Mouse (Mus musculus) limb, embryonic 15.5 days (tissue): ENCODE results near the gene 3110001I22Rik. TPM values are rescaled to one million over a fixed set of nuclear protein-coding genes. Genes with fewer than 3 reads are reported as not detected.
A peak's percentile ranks its signal among the peaks of the same experiment; 100 is the strongest.
"Not testable (repeated sequence)": the region's sequence is repeated elsewhere in the genome, so short reads cannot be mapped to it uniquely, and the experiment has no call there.

Experiments
- ATAC-seq: fragments of 200-750 bp; cut with Nextera tagmentation; 2 replicates; pipeline ENCODE4 v1.8.0; 2017; ENCODE audit warnings: low read depth, moderate TSS enrichment; ENCODE audit not compliant: insufficient number of reproducible peaks, low FRiP score, low TSS enrichment
- H3K27ac ChIP-seq: fragments of 300-500 bp; sonication (generic); 2 replicates; pipeline ENCODE4 v1.5.1; 2015; ENCODE audit warnings: moderate library complexity, mild to moderate bottlenecking, inconsistent platforms
- H3K27me3 ChIP-seq: fragments of 300-500 bp; sonication (generic); 2 replicates; pipeline ENCODE4 v1.6.1; 2015; ENCODE audit warnings: inconsistent platforms
- H3K36me3 ChIP-seq: fragments of 300-500 bp; sonication (generic); 2 replicates; pipeline ENCODE4 v1.6.1; 2015; ENCODE audit warnings: inconsistent platforms
- H3K4me1 ChIP-seq: fragments of 300-500 bp; sonication (generic); 2 replicates; pipeline ENCODE4 v1.6.1; 2015; ENCODE audit warnings: inconsistent platforms
- H3K4me2 ChIP-seq: fragments of 300-500 bp; sonication (generic); 2 replicates; pipeline ENCODE4 v1.6.1; 2015; ENCODE audit warnings: mild to moderate bottlenecking, inconsistent platforms
- H3K4me3 ChIP-seq: fragments of 300-500 bp; sonication (generic); 2 replicates; pipeline ENCODE4 v1.5.1; 2015; ENCODE audit warnings: mild to moderate bottlenecking, inconsistent platforms
- H3K9ac ChIP-seq: fragments of 300-500 bp; sonication (generic); 2 replicates; pipeline ENCODE4 v1.6.1; 2015; ENCODE audit warnings: inconsistent platforms
- H3K9me3 ChIP-seq: fragments of 300-500 bp; sonication (generic); 2 replicates; pipeline ENCODE4 v1.6.1; 2016; ENCODE audit warnings: inconsistent platforms
- WGBS: fragments of 180-500 bp; shearing (Covaris S2); methylation state at CpG from one replicate; pipeline ENCODE4 v1.1.7; 2015; 5-methylcytosine and 5-hydroxymethylcytosine counted together
- polyA plus RNA-seq: library from polyadenylated mRNA; unstranded; fragments of >200 nt; fragmentation: Nextera tagmentation; extraction: Ambion mirVana; gene quantifications from 2 replicates; pipeline ENCODE4 v1.2.1, GENCODE M21; 2015

3110001I22Rik gene
- 4.8 and 4.9 TPM in 2 replicates for polyA plus RNA-seq

- peaks cover 3% of the 10 kb centered on the region for H3K36me3 ChIP-seq
- WGBS = under 1% methylated on average over 53 of the region's 54 CpGs
- H3K9me3 ChIP-seq = no peaks in the 10 kb centered on the region
- H3K4me3 ChIP-seq = peak within 1 kb of the TSS; percentile 97
- ATAC-seq = peak; percentile 93
- H3K9ac ChIP-seq = peak within 1 kb of the TSS; percentile 95
- peak within 1 kb of the TSS; percentile 69 for H3K4me2 ChIP-seq
- peaks cover 15% of the 10 kb centered on the region for H3K4me1 ChIP-seq
- no peaks in the 10 kb centered on the region for H3K27me3 ChIP-seq
- peak within 1 kb of the TSS; percentile 91 for H3K27ac ChIP-seq
Measured at GRCm38 (mm10) chr16:13671685-13672385, at the start of gene 3110001I22Rik, which contains the start of gene Bfar. 3110001I22Rik (plus strand) TSS chr16:13671929. Bfar (plus strand) TSS chr16:13671858.

- Histone ChIP-seq H3K9ac (no peak overlapping the region), H3K4me2 (no peak overlapping the region), H3K4me1 (no peaks in the 10 kb centered on the region), H3K27me3 (no peaks in the 10 kb centered on the region), H3K9me3 (no peaks in the 10 kb centered on the region), H3K4me3 (no peak overlapping the region), H3K36me3 (peaks cover 58% of the 10 kb centered on the region), H3K27ac (no peak overlapping the region)
- WGBS = 47% methylated on average over 5 of the region's 5 CpGs
- no peak for ATAC-seq
Measured at GRCm38 (mm10) chr16:13628345-13628744, 43.4 kb upstream of the 3110001I22Rik start.

DNA sequence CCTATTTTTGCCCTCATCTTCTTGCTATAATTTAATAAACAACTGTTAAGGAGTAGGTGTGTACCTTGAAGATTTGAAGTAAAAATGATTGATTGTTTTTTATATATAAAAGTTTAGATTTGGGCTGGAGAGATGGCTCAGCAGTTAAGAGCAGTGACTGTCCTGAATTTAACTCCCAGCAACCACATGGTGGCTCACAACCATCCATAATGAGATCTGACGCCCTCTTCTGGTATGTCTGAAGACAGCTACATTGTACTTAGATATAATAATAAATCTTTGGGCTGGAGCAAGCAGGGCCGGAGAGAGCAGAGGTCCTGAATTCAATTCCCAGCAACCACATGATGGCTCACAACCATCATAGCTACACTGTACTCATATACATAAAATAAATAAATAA is 33.5 kb upstream of the 3110001I22Rik start:
- H3K36me3 ChIP-seq = peaks cover 48% of the 10 kb centered on the region
- H3K4me1 ChIP-seq, H3K4me3 ChIP-seq, H3K9me3 ChIP-seq, H3K4me2 ChIP-seq, ATAC-seq, H3K27me3 ChIP-seq, H3K27ac ChIP-seq, H3K9ac ChIP-seq: not testable (repeated sequence)
- 49% methylated on average over 2 of the region's 2 CpGs for WGBS

DNA sequence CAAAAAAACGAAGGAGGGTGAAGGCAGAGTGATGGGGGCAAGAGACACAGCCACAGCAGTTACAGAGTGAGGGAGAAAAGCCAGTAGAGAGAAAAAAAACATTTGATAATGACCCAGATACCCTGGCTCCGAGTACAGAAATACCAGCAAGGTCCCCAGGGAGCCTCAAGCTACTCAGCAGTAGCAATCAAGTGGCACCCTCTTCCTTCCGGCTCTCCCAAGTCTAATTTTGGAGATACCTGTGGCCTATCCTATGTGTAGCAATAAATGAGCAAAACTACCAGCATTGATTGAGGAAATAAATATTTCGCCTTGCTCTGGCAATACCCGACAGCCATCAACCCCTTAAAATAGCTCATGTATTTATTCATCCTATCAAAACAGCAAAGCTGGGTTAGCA is 32.2 kb upstream of the 3110001I22Rik start:
- Histone ChIP-seq H3K36me3 (peaks cover 50% of the 10 kb centered on the region), H3K4me3 (no peak overlapping the region), H3K27me3 (no peaks in the 10 kb centered on the region), H3K4me2 (no peak overlapping the region), H3K9me3 (no peaks in the 10 kb centered on the region), H3K9ac (no peak overlapping the region), H3K4me1 (no peaks in the 10 kb centered on the region), H3K27ac (no peak overlapping the region)
- ATAC-seq = no peak
- 86% methylated on average over 5 of the region's 5 CpGs for WGBS

DNA sequence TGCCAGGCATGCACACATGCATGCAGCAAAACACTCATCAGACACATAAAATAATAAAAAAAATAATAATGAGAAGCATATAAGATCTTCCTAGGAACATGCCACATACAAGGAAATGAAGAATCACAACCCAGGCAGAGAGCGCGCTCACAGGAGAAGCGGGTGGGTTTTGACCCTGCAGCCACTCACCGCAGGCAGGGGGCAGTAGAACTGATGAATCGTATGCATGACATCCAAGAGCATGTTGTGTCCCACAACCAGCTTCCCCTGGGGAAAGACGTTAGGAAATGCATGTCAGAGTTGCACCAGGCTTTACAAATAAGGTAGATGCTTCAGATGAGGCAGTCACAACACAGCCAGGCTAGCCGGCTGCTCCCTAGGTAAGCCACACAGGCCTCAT is 31.7 kb upstream of the 3110001I22Rik start:
- H3K9ac ChIP-seq = no peak overlapping the region
- H3K4me1 ChIP-seq = no peaks in the 10 kb centered on the region
- no peaks in the 10 kb centered on the region for H3K27me3 ChIP-seq
- no peaks in the 10 kb centered on the region for H3K9me3 ChIP-seq
- ATAC-seq = no peak
- no peak overlapping the region for H3K4me3 ChIP-seq
- 79% methylated on average over 7 of the region's 7 CpGs for WGBS
- H3K4me2 ChIP-seq = no peak overlapping the region
- no peak overlapping the region for H3K27ac ChIP-seq
- peaks cover 46% of the 10 kb centered on the region for H3K36me3 ChIP-seq

DNA sequence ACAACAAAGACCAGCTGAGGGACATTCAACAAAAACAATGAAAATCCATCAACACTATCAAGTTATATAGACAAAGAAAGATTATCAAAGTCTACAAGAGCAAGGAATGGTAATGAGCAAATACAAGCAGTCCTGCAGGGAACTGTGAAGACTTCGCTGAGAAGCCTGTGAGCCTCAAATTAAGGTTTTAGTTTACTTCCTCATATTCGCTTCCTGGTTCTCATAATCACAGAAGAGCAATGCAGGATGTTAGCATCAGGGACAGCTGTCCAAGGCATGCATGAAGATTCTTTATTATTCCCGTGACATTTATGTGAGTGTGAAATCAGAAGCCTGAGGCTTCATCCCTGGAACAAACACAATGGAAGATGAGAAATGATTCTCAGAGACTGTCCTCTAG is 27.3 kb upstream of the 3110001I22Rik start:
- Histone ChIP-seq H3K4me3 (no peak overlapping the region), H3K4me2 (no peak overlapping the region), H3K36me3 (peaks cover 41% of the 10 kb centered on the region), H3K27ac (no peak overlapping the region), H3K27me3 (no peaks in the 10 kb centered on the region), H3K9me3 (no peaks in the 10 kb centered on the region), H3K4me1 (no peaks in the 10 kb centered on the region), H3K9ac (no peak overlapping the region)
- 74% methylated on average over 3 of the region's 3 CpGs for WGBS
- no peak for ATAC-seq

DNA sequence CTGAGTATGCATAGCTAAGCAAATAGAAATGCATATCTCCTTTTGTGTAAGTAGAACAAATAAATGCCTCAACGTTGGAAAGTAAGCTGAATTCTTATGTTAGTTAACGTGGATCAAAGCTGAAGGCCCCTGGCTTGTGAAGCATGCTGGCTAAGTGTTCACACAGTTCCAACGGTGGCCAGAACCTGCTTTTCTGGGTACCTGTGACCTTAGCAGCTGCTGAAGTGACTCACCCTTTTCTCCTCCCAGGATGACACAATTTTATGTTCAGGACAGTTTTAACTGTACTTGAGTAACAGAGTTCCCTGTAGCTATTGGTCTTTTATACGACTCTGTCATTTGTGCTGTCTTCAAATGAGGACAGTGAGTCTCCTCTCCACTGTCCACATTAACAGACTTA is 25.8 kb upstream of the 3110001I22Rik start:
- H3K9ac ChIP-seq = no peak overlapping the region
- 81% methylated on average over 4 of the region's 4 CpGs for WGBS
- no peak overlapping the region for H3K4me3 ChIP-seq
- no peak for ATAC-seq
- H3K4me1 ChIP-seq = no peaks in the 10 kb centered on the region
- H3K27me3 ChIP-seq = no peaks in the 10 kb centered on the region
- H3K9me3 ChIP-seq = no peaks in the 10 kb centered on the region
- H3K36me3 ChIP-seq = peaks cover 51% of the 10 kb centered on the region
- H3K4me2 ChIP-seq = no peak overlapping the region
- no peak overlapping the region for H3K27ac ChIP-seq

DNA sequence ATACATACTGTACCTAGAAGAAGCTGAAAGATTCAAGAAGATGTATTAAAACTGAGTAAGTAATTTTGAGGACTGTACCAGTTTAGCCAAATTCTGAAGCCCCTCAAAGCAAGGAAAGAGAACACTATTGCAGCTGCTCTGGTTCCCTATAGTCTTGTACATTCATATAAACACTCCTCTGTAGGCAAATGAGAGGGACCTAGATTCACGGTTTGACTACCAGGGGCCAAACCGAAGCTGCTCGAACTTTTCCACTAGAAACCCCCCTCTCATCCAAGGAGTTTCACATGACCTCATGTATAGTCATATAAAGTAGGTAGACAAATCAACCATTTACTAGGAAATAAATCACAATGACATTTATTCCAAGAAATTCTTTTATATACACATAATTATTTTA is 12.8 kb upstream of the 3110001I22Rik start:
- peaks cover 64% of the 10 kb centered on the region for H3K36me3 ChIP-seq
- 92% methylated on average over 3 of the region's 3 CpGs for WGBS

GRCm38 (mm10) chr16:13660736-13661135 is 11.0 kb upstream of the 3110001I22Rik start:
- WGBS = 92% methylated on average over 9 of the region's 9 CpGs

More for the DNA sequence above, 12.8 kb upstream of the 3110001I22Rik start:
- H3K4me1 ChIP-seq = no peaks in the 10 kb centered on the region
- H3K9me3 ChIP-seq = no peaks in the 10 kb centered on the region
- no peak for ATAC-seq
- no peaks in the 10 kb centered on the region for H3K27me3 ChIP-seq
- no peak overlapping the region for H3K9ac ChIP-seq
- no peak overlapping the region for H3K4me3 ChIP-seq
- H3K27ac ChIP-seq = no peak overlapping the region
- no peak overlapping the region for H3K4me2 ChIP-seq

DNA sequence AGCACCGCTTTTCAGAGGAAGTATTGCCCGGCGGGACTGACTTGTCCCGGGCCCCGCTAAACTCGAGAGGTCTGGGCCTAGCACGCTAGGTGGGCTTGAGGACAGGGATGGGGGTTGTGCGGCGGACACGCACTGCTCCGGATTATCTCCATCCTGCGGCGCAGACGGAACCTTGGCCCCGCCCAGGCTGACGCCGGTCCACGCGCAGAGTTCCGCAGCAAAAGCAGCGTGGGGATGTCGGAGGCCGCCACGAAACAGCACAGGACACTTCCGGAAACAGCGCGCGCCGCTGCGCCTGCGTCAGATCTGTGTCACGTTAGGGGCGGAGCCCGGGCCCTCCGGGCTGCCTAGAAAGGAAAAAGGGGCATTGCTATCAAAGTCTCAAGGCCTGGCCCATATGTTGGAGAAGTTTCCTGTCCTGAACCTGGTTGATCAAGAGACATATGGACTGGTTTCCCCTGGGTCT is 3.8 kb upstream of the 3110001I22Rik start, which contains the start of gene Parn:
Parn (minus strand) TSS at position 293 of the 466 bp plus-strand sequence.
- under 1% methylated on average over 35 of the region's 35 CpGs for WGBS
- H3K9me3 ChIP-seq = no peaks in the 10 kb centered on the region
- peak within 1 kb of the TSS; percentile 80 for H3K4me3 ChIP-seq
- H3K27me3 ChIP-seq = no peaks in the 10 kb centered on the region
- ATAC-seq = peak; percentile 83
- H3K36me3 ChIP-seq = peaks cover 21% of the 10 kb centered on the region
- H3K4me2 ChIP-seq = peak within 1 kb of the TSS; percentile 77
- H3K4me1 ChIP-seq = peaks cover 12% of the 10 kb centered on the region
- H3K9ac ChIP-seq = peak within 1 kb of the TSS; percentile 77
- H3K27ac ChIP-seq = peak within 1 kb of the TSS; percentile 84

More at GRCm38 (mm10) chr16:13660736-13661135, 11.0 kb upstream of the 3110001I22Rik start:
- Histone ChIP-seq H3K4me3 (no peak overlapping the region), H3K4me1 (no peaks in the 10 kb centered on the region), H3K9ac (no peak overlapping the region), H3K36me3 (peaks cover 60% of the 10 kb centered on the region), H3K27me3 (no peaks in the 10 kb centered on the region), H3K9me3 (no peaks in the 10 kb centered on the region), H3K4me2 (no peak overlapping the region), H3K27ac (no peak overlapping the region)
- no peak for ATAC-seq

- no peak overlapping the region for H3K9ac ChIP-seq
- 81% methylated on average over 10 of the region's 10 CpGs for WGBS
Measured at GRCm38 (mm10) chr16:13668402-13669108, 3.2 kb upstream of the 3110001I22Rik start.

GRCm38 (mm10) chr16:13669282-13669681 is 2.4 kb upstream of the 3110001I22Rik start:
- no peak overlapping the region for H3K9ac ChIP-seq
- H3K4me1 ChIP-seq = peaks cover 16% of the 10 kb centered on the region
- H3K27me3 ChIP-seq = no peaks in the 10 kb centered on the region
- WGBS = 86% methylated on average over 1 of the region's 1 CpGs
- no peak overlapping the region for H3K27ac ChIP-seq
- H3K4me3 ChIP-seq = no peak overlapping the region
- H3K4me2 ChIP-seq = no peak overlapping the region
- no peak for ATAC-seq
- no peaks in the 10 kb centered on the region for H3K9me3 ChIP-seq
- H3K36me3 ChIP-seq = peaks cover 14% of the 10 kb centered on the region

More at GRCm38 (mm10) chr16:13668402-13669108, 3.2 kb upstream of the 3110001I22Rik start:
- H3K4me2 ChIP-seq = peak overlapping the region; percentile 77; the same call in 1 of the 2 replicates
- peaks cover 16% of the 10 kb centered on the region for H3K36me3 ChIP-seq
- H3K4me3 ChIP-seq = peak overlapping the region; percentile 80
- peak overlapping the region; percentile 73 for H3K27ac ChIP-seq
- peaks cover 16% of the 10 kb centered on the region for H3K4me1 ChIP-seq
- no peak for ATAC-seq
- H3K9me3 ChIP-seq = no peaks in the 10 kb centered on the region
- H3K27me3 ChIP-seq = no peaks in the 10 kb centered on the region
